Mouse (Mus musculus) MEL (cell line): ENCODE measurements around the gene Cdca7l. TPM values are rescaled to one million over a fixed set of nuclear protein-coding genes. Genes with fewer than 3 reads are reported as not detected.

Experiments used
- DNase-seq: peaks from one replicate; pipeline ENCODE4 v3.0.0; 2011; ENCODE audit warnings: low read depth, low spot score
- H3K27ac ChIP-seq: 2 replicates; pipeline ENCODE4 v1.5.1; 2012; ENCODE audit warnings: low read depth, mild to moderate bottlenecking, control low read depth, low read length, moderate library complexity; ENCODE audit not compliant: control insufficient read depth
- H3K27me3 ChIP-seq, 2 experiments: fragments of 150-350 bp in 1 of 2; sonication (generic) in 1 of 2; 2 replicates each; pipeline ENCODE4 v1.6.1; 2012; ENCODE audit warnings: low read length in 2 of 2, mild to moderate bottlenecking in 2 of 2, improper control_type of control experiment in 1 of 2, moderate library complexity in 1 of 2; ENCODE audit not compliant: insufficient read depth in 2 of 2, control insufficient read depth in 1 of 2
- H3K36me3 ChIP-seq, 2 experiments: 2 replicates each; pipeline ENCODE4 v1.6.1; 2012 to 2014; ENCODE audit warnings: low read length in 2 of 2, improper control_type of control experiment in 1 of 2, inconsistent platforms in 1 of 2, mild to moderate bottlenecking in 1 of 2; ENCODE audit not compliant: insufficient read depth in 2 of 2, control insufficient read depth in 1 of 2
- H3K4me1 ChIP-seq, 2 experiments: fragments of 150-350 bp in 1 of 2; sonication (generic) in 1 of 2; 2 replicates each; pipeline ENCODE4 v1.6.1; 2012; ENCODE audit warnings: low read length in 2 of 2, improper control_type of control experiment in 1 of 2, mild to moderate bottlenecking in 1 of 2; ENCODE audit not compliant: insufficient read depth in 2 of 2, control insufficient read depth in 1 of 2
- H3K4me3 ChIP-seq, 2 experiments: fragments of 150-350 bp in 1 of 2; sonication (generic) in 1 of 2; 2 replicates each; pipeline ENCODE4 v1.5.1; 2012; ENCODE audit warnings: low read depth in 2 of 2, low read length in 2 of 2, mild to moderate bottlenecking in 2 of 2, moderate library complexity in 2 of 2, control low read depth in 1 of 2, improper control_type of control experiment in 1 of 2; ENCODE audit not compliant: control insufficient read depth in 1 of 2, insufficient read depth in 1 of 2
- H3K79me2 ChIP-seq: 2 replicates; pipeline ENCODE4 v1.6.1; 2012; ENCODE audit warnings: mild to moderate bottlenecking, low read length, moderate library complexity; ENCODE audit not compliant: control insufficient read depth, poor library complexity, insufficient read depth
- H3K9ac ChIP-seq: 2 replicates; pipeline ENCODE4 v1.6.1; 2012; ENCODE audit warnings: low read depth, mild to moderate bottlenecking, control low read depth, low read length, moderate library complexity; ENCODE audit not compliant: control insufficient read depth, poor library complexity, severe bottlenecking
- H3K9me3 ChIP-seq: fragments of 150-350 bp; sonication (generic); replicated peaks from 2 replicates; pipeline ENCODE4 v1.6.1; 2012; ENCODE audit warnings: mild to moderate bottlenecking, low read length, improper control_type of control experiment, moderate library complexity; ENCODE audit not compliant: insufficient read depth
- CHD1 ChIP-seq: IDR thresholded peaks from 2 replicates; pipeline ENCODE4 v1.6.1; 2012; ENCODE audit warnings: low read depth, mild to moderate bottlenecking, inconsistent platforms, low read length, improper control_type of control experiment
- ETS1 ChIP-seq: IDR thresholded peaks from 2 replicates; pipeline ENCODE4 v1.6.1; 2012; ENCODE audit warnings: low read depth, mild to moderate bottlenecking, inconsistent platforms, low read length, improper control_type of control experiment, moderate library complexity
- KAT2A ChIP-seq: conservative IDR thresholded peaks from 2 replicates; pipeline ENCODE4 v1.6.1; 2012; ENCODE audit warnings: low read depth, low read length, improper control_type of control experiment, inconsistent platforms
- MAX ChIP-seq: IDR thresholded peaks from 2 replicates; pipeline ENCODE4 v1.6.1; 2011; ENCODE audit warnings: low read length, improper control_type of control experiment
- MAZ ChIP-seq: IDR thresholded peaks from 2 replicates; pipeline ENCODE4 v1.6.1; 2012; ENCODE audit warnings: low read depth, mild to moderate bottlenecking, inconsistent platforms, low read length, improper control_type of control experiment
- MEF2A ChIP-seq: IDR thresholded peaks from 2 replicates; pipeline ENCODE4 v1.6.1; 2014; ENCODE audit warnings: low read depth, mild to moderate bottlenecking, inconsistent platforms, low read length, improper control_type of control experiment; ENCODE audit not compliant: poor library complexity, insufficient replicate concordance, severe bottlenecking; ENCODE audit errors: extremely low read depth
- NRF1 ChIP-seq: IDR thresholded peaks from 2 replicates; pipeline ENCODE4 v1.6.1; 2014; ENCODE audit warnings: low read depth, mild to moderate bottlenecking, inconsistent platforms, low read length, improper control_type of control experiment, moderate library complexity; ENCODE audit not compliant: poor library complexity, insufficient read depth, severe bottlenecking
- POLR2A ChIP-seq, 2 experiments: IDR thresholded peaks; 2 replicates each; pipeline ENCODE4 v1.6.1; 2011 to 2012; ENCODE audit warnings: low read length in 2 of 2, mild to moderate bottlenecking in 2 of 2, control low read depth in 1 of 2, improper control_type of control experiment in 1 of 2, low read depth in 1 of 2, moderate library complexity in 1 of 2; ENCODE audit not compliant: control insufficient read depth in 1 of 2, insufficient read depth in 1 of 2, poor library complexity in 1 of 2
- POLR2AphosphoS5 ChIP-seq: IDR thresholded peaks from 2 replicates; pipeline ENCODE4 v1.6.1; 2012; ENCODE audit warnings: low read depth, borderline replicate concordance, mild to moderate bottlenecking, inconsistent platforms, low read length, moderate library complexity, mixed read lengths
- RCOR1 ChIP-seq: IDR thresholded peaks from 2 replicates; pipeline ENCODE4 v1.6.1; 2012; ENCODE audit warnings: low read depth, mild to moderate bottlenecking, inconsistent platforms, low read length, improper control_type of control experiment
- TAL1 ChIP-seq: IDR thresholded peaks from 2 replicates; pipeline ENCODE4 v1.6.1; 2012; ENCODE audit warnings: mild to moderate bottlenecking, inconsistent platforms, low read length, moderate library complexity, mixed read lengths
- USF1 ChIP-seq: IDR thresholded peaks from 2 replicates; pipeline ENCODE4 v1.6.1; 2014; ENCODE audit warnings: low read depth, mild to moderate bottlenecking, inconsistent platforms, low read length, improper control_type of control experiment, moderate library complexity
- ZNF384 ChIP-seq: IDR thresholded peaks from 2 replicates; pipeline ENCODE4 v1.6.1; 2012; ENCODE audit warnings: low read depth, mild to moderate bottlenecking, inconsistent platforms, low read length, improper control_type of control experiment
- polyA plus RNA-seq, 2 experiments: library from polyadenylated mRNA; stranded (reverse) in 1 of 2; unstranded in 1 of 2; fragments of >175 nt in 1 of 2; fragments of >200 nt in 1 of 2; gene quantifications; 2 replicates each; pipeline versions ENCODE4 v1.2.1 to v1.2.4; 2012; ENCODE audit warnings: low replicate concordance in 2 of 2, low read depth in 1 of 2; ENCODE audit not compliant: insufficient read length in 2 of 2, insufficient read depth in 1 of 2, missing spikeins in 1 of 2
- total RNA-seq: library from RNA; depleted of rRNA; stranded (reverse); fragments of 300-350 nt; gene quantifications from 2 replicates; pipeline ENCODE4 v1.2.3, GENCODE M21; 2012

Cdca7l gene
- total and polyA plus RNA-seq, 3 experiments = 93.3 to 1,920 (median 99.6) TPM

GRCm38 (mm10) chr12:117809327-117810017, 5.4 kb downstream of the Cdca7l start:
- Histone ChIP-seq H3K79me2 (no peaks in the 10 kb centered on the region), H3K9me3 (no peaks in the 10 kb centered on the region), H3K9ac (no peak overlapping the region), H3K4me1 (no peaks in the 10 kb centered on the region), H3K36me3 (no peaks in the 10 kb centered on the region), H3K27ac (no peak overlapping the region), H3K27me3 (no peaks in the 10 kb centered on the region), H3K4me3 (no peak overlapping the region)
- no peak for DNase-seq
- TF ChIP-seq CHD1 = no peak
- TF ChIP-seq KAT2A = no peak
- no peak for TF ChIP-seq POLR2A (IDR thresholded peaks at IDR 0.05; ENCODE audit: control insufficient read depth in 1 of 2, insufficient read depth in 1 of 2, low read depth in 1 of 2, low read length in 2 of 2, poor library complexity in 1 of 2)
- TF ChIP-seq NRF1 = no peak
- no peak for TF ChIP-seq TAL1
- TF ChIP-seq RCOR1 = no peak
- TF ChIP-seq MAX = no peak
- no peak for TF ChIP-seq MEF2A
- TF ChIP-seq ETS1 = no peak
- no peak for TF ChIP-seq USF1
- no peak for TF ChIP-seq ZNF384
- TF ChIP-seq POLR2AphosphoS5 = no peak
- TF ChIP-seq, all 39 proteins: peak for 0

GRCm38 (mm10) chr12:117810074-117810473, 6.0 kb downstream of the Cdca7l start:
- Histone ChIP-seq H3K9ac (no peak overlapping the region), H3K27me3 (no peaks in the 10 kb centered on the region), H3K27ac (no peak overlapping the region), H3K79me2 (no peaks in the 10 kb centered on the region), H3K4me1 (no peaks in the 10 kb centered on the region), H3K4me3 (no peak overlapping the region), H3K9me3 (no peaks in the 10 kb centered on the region), H3K36me3 (no peaks in the 10 kb centered on the region)
- DNase-seq = no peak
- no peak for TF ChIP-seq MAZ
